Mouse (Mus musculus): ENCODE measurements around the gene Tmem106b.

Tmem106b gene

GRCm38 (mm10) chr6:13069302-13070146 lies at the start of gene Tmem106b:
TSS of gene Tmem106b (plus strand) at chr6:13069759.
- peak; percentile 86 to 96 for DNase-seq (ENCODE audit: low spot score in 2 of 2)

GRCm38 (mm10) chr6:13021245-13022100 lies 48.1 kb upstream of the Tmem106b start:
- DNase-seq (ENCODE audit: low spot score in 2 of 2), result no peak

- DNase-seq (ENCODE audit: low spot score in 2 of 2), result no peak
These were observed 39.0 kb upstream of the Tmem106b start for GRCm38 (mm10) chr6:13030558-13030957.

GRCm38 (mm10) chr6:13030961-13031360 lies 38.6 kb upstream of the Tmem106b start:
- DNase-seq (ENCODE audit: low spot score in 2 of 2), result no peak

- DNase-seq (ENCODE audit: low spot score in 2 of 2), result no peak
These were observed 17.0 kb upstream of the Tmem106b start for GRCm38 (mm10) chr6:13052408-13053200.

- DNase-seq (ENCODE audit: low spot score in 2 of 2), result no peak
These were observed 8.1 kb upstream of the Tmem106b start for GRCm38 (mm10) chr6:13061276-13062039.

- no peak for DNase-seq (ENCODE audit: low spot score in 2 of 2)
These were observed 7.5 kb upstream of the Tmem106b start for GRCm38 (mm10) chr6:13062063-13062462.

- no peak for DNase-seq (ENCODE audit: low spot score in 2 of 2)
These were observed 6.8 kb upstream of the Tmem106b start for GRCm38 (mm10) chr6:13062691-13063255.

- DNase-seq (ENCODE audit: low spot score in 2 of 2), result no peak
These were observed 527 bp downstream of the Tmem106b start for GRCm38 (mm10) chr6:13070147-13070425.

- DNase-seq (ENCODE audit: low spot score in 2 of 2), result no peak
These were observed 926 bp downstream of the Tmem106b start for GRCm38 (mm10) chr6:13070485-13070884.

- DNase-seq (ENCODE audit: low spot score in 2 of 2), result no peak
These were observed 3.5 kb downstream of the Tmem106b start for GRCm38 (mm10) chr6:13073036-13073435.

- no peak for DNase-seq (ENCODE audit: low spot score in 2 of 2)
These were observed 4.3 kb downstream of the Tmem106b start for GRCm38 (mm10) chr6:13073876-13074275.

- DNase-seq (ENCODE audit: low spot score in 2 of 2), result no peak
These were observed 13.3 kb downstream of the Tmem106b start for GRCm38 (mm10) chr6:13082881-13083280.

GRCm38 (mm10) chr6:13096656-13097435 lies 27.3 kb downstream of the Tmem106b start:
- no peak for DNase-seq (ENCODE audit: low spot score in 2 of 2)

- no peak for DNase-seq (ENCODE audit: low spot score in 2 of 2)
These were observed 30.6 kb downstream of the Tmem106b start for GRCm38 (mm10) chr6:13100137-13100536.

GRCm38 (mm10) chr6:13108662-13109061 lies 39.1 kb downstream of the Tmem106b start:
- no peak for DNase-seq (ENCODE audit: low spot score in 2 of 2)

GRCm38 (mm10) chr6:13137255-13137654 lies 67.7 kb downstream of the Tmem106b start:
- no peak for DNase-seq (ENCODE audit: low spot score in 2 of 2)
